Mouse (Mus musculus) hindbrain, embryonic 11.5 days (tissue): ENCODE measurements around the gene Zxdc. TPM values are rescaled to one million over a fixed set of nuclear protein-coding genes. Genes with fewer than 3 reads are reported as not detected.

ENCODE experiments used
- ATAC-seq: fragments of 200-750 bp; cut with Nextera tagmentation; 2 replicates; pipeline ENCODE4 v1.8.0; 2017; ENCODE audit warnings: mild to moderate bottlenecking, moderate TSS enrichment, moderate library complexity; ENCODE audit not compliant: low FRiP score
- DNase-seq: peaks from one replicate; pipeline ENCODE4 v3.0.0-alpha.2; 2015; ENCODE audit warnings: low spot score
- H3K27ac ChIP-seq: fragments of 300-500 bp; sonication (generic); 2 replicates; pipeline ENCODE4 v1.5.1; 2014; ENCODE audit warnings: mild to moderate bottlenecking, low read depth, low read length
- H3K27me3 ChIP-seq: fragments of 300-500 bp; sonication (generic); 2 replicates; pipeline ENCODE4 v1.6.1; 2014; ENCODE audit warnings: mild to moderate bottlenecking, low read length, moderate library complexity, mixed read lengths; ENCODE audit not compliant: control insufficient read depth, insufficient read depth
- H3K36me3 ChIP-seq: fragments of 300-500 bp; sonication (generic); 2 replicates; pipeline ENCODE4 v1.6.1; 2014; ENCODE audit warnings: mild to moderate bottlenecking, low read length, moderate library complexity, mixed read lengths; ENCODE audit not compliant: control insufficient read depth, insufficient read depth
- H3K4me1 ChIP-seq: fragments of 300-500 bp; sonication (generic); replicated peaks from 2 replicates; pipeline ENCODE4 v1.6.1; 2014; ENCODE audit warnings: low read length, mixed read lengths; ENCODE audit not compliant: control insufficient read depth, insufficient read depth
- H3K4me2 ChIP-seq: fragments of 300-500 bp; sonication (generic); replicated peaks from 2 replicates; pipeline ENCODE4 v1.6.1; 2014; ENCODE audit warnings: mild to moderate bottlenecking, low read depth, low read length
- H3K4me3 ChIP-seq: fragments of 300-500 bp; sonication (generic); 2 replicates; pipeline ENCODE4 v1.5.1; 2014; ENCODE audit warnings: low read depth, low read length
- H3K9ac ChIP-seq: fragments of 300-500 bp; sonication (generic); 2 replicates; pipeline ENCODE4 v1.6.1; 2014; ENCODE audit warnings: low read depth, low read length
- H3K9me3 ChIP-seq: fragments of 300-500 bp; sonication (generic); 2 replicates; pipeline ENCODE4 v1.6.1; 2016; ENCODE audit warnings: low read length; ENCODE audit not compliant: control insufficient read depth
- WGBS: fragments of 180-500 bp; shearing (Covaris S2); extraction: QIAGEN DNeasy Blood & Tissue Kit; methylation state at CpG from one replicate; pipeline ENCODE4 v1.1.7; 2014; 5-methylcytosine and 5-hydroxymethylcytosine counted together
- polyA plus RNA-seq: library from polyadenylated mRNA; unstranded; fragments of >200 nt; fragmentation: Nextera tagmentation; extraction: Ambion mirVana; gene quantifications from 2 replicates; pipeline ENCODE4 v1.2.1, GENCODE M21; 2014

Gene Zxdc
- polyA plus RNA-seq, 1 experiment from 2014 or later: 10.4 TPM

DNA sequence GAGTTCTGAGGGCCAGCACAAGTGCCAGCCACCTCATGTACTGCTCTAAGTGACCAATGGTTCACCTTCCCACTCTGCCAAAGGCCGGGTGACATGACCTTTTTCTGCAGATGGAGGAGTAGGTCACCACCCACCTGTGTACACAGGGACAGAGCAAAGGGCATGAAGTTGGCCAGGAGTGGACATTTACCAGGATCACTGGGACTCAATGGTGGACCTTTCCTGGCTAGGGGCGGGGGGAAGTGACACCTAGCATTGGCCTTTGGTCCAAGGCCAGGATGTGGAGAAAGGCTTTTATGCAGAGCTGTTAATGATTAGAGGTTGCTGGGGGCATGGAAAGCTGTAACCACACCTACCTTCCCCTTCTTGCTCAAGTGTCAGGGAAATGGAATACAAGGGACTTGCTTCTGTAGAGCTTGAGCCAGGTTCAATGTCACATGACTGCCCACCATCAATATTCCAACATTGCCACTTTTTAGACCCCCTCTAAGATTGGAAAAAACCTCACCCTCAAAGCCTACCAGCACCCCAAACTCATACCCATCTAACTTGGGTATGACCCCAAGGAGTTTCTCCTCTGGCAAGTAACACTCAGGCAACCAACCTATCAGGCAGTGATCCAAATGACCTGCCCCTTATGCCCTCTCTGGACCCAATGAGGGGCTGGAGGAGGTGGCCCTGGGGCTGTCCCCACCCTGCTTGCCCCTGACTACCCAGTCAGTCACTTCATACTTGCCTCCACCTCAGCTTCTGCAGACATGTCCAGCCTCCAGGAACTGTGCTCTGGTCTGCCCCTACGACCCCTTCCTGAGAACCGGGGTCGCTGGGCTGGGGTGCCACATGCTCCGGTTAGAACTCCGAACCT lies 36.5 kb upstream of the Zxdc start, which contains the start of gene Uroc1:
Gene Uroc1, plus strand, starts transcription at position 724 of the 865 bp plus-strand sequence.
- Histone ChIP-seq H3K9me3 (no peaks in the 10 kb centered on the region), H3K4me3 (no peak within 1 kb of the TSS), H3K36me3 (no peaks in the 10 kb centered on the region), H3K9ac (no peak within 1 kb of the TSS), H3K4me1 (no peaks in the 10 kb centered on the region), H3K4me2 (no peak within 1 kb of the TSS), H3K27me3 (no peaks in the 10 kb centered on the region), H3K27ac (no peak within 1 kb of the TSS)
- 76% methylated on average over 7 of the region's 7 CpGs for WGBS
- ATAC-seq (no peak), DNase-seq (no peak)

DNA sequence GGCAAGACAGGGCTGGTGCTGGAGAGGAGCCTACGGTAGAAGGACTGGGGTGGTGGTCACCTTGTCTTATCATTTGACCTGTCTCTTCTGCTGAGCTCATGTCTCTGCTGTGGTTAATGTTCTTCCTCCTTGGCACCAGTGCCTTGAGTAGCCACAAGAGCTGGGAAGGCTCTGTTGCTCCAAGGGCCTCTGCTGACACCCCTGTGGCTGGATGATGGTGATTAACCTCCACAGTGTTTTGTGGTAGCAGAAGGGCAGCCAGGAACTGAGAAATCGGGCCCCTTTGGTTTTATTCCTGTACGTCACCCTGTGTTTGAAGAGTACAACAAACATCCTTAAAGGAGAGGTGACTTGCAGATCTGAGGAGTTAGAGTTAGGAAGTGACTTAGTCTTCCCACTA lies 35.0 kb upstream of the Zxdc start:
- Histone ChIP-seq H3K4me2 (no peak overlapping the region), H3K36me3 (no peaks in the 10 kb centered on the region), H3K9me3 (no peaks in the 10 kb centered on the region), H3K4me1 (no peaks in the 10 kb centered on the region), H3K4me3 (no peak overlapping the region), H3K27ac (no peak overlapping the region), H3K27me3 (no peaks in the 10 kb centered on the region), H3K9ac (no peak overlapping the region)
- DNase-seq: no peak
- 86% methylated on average over 3 of the region's 3 CpGs for WGBS
- ATAC-seq: no peak

- H3K4me1 ChIP-seq: no peaks in the 10 kb centered on the region
- H3K27me3 ChIP-seq: no peaks in the 10 kb centered on the region
- H3K4me2 ChIP-seq: no peak overlapping the region
- 82% methylated on average over 2 of the region's 2 CpGs for WGBS
- H3K4me3 ChIP-seq: no peak overlapping the region
- no peaks in the 10 kb centered on the region for H3K36me3 ChIP-seq
- DNase-seq: no peak
- no peak for ATAC-seq
- no peaks in the 10 kb centered on the region for H3K9me3 ChIP-seq
- H3K27ac ChIP-seq: no peak overlapping the region
- H3K9ac ChIP-seq: no peak overlapping the region
These were observed 26.9 kb upstream of the Zxdc start for GRCm38 (mm10) chr6:90342343-90342742.

DNA sequence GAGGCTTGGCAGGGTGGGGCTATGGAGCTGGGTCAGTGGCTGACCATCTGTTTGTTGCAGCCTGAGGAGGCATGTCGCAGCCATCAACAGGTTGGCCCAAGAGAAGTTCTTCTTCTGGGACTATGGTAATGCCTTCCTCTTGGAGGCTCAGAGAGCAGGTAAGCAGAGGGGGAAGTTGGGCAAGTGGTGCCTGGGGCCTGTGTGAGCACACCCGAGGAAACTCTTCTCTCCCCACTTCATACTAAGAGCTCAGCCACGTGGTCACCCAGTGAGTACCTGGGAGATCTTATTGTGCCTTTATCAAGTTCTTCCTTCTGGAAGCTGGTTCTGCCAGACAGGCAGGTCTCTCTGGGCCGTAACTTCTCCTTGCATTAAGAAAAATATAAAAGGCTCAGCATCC lies 22.1 kb upstream of the Zxdc start:
- WGBS: 92% methylated on average over 4 of the region's 4 CpGs

GRCm38 (mm10) chr6:90348500-90348899 lies 20.8 kb upstream of the Zxdc start:
- DNase-seq (no peak), ATAC-seq (no peak)
- Histone ChIP-seq H3K9me3 (no peaks in the 10 kb centered on the region), H3K4me3 (no peak overlapping the region), H3K4me1 (no peaks in the 10 kb centered on the region), H3K9ac (no peak overlapping the region), H3K27ac (no peak overlapping the region), H3K27me3 (no peaks in the 10 kb centered on the region), H3K36me3 (no peaks in the 10 kb centered on the region), H3K4me2 (no peak overlapping the region)
- WGBS: 90% methylated on average over 4 of the region's 4 CpGs

More for the DNA sequence above, 22.1 kb upstream of the Zxdc start:
- Histone ChIP-seq H3K9me3 (no peaks in the 10 kb centered on the region), H3K4me3 (no peak overlapping the region), H3K4me1 (no peaks in the 10 kb centered on the region), H3K9ac (no peak overlapping the region), H3K27me3 (no peaks in the 10 kb centered on the region), H3K36me3 (no peaks in the 10 kb centered on the region), H3K4me2 (no peak overlapping the region), H3K27ac (no peak overlapping the region)
- no peak for DNase-seq
- no peak for ATAC-seq

- WGBS: 59% methylated on average over 2 of the region's 2 CpGs
These were observed 19.3 kb upstream of the Zxdc start for GRCm38 (mm10) chr6:90350011-90350410.

DNA sequence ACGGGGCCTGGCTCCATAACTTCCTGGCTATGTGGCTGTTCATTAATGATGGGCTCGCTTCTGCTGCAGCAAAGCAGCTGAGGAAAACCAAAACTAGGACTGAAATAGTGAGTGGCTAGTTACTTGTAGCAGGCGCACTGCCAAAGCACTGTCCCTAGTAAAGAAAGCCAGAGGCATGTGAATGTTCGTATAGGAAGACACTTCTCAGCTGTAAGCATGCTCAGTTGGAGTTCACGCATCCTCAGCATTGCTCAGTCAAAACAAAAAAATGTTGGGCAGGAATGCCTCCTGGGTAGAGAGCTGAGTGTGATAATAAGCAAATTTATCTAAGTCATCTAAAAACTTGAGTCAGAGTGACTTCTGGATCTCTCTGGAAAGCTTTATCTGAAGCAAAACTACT lies 11.2 kb upstream of the Zxdc start:
- no peaks in the 10 kb centered on the region for H3K4me1 ChIP-seq
- H3K9me3 ChIP-seq: no peaks in the 10 kb centered on the region
- DNase-seq (no peak), ATAC-seq (no peak)
- H3K4me3 ChIP-seq: no peak overlapping the region
- H3K27ac ChIP-seq: no peak overlapping the region
- no peaks in the 10 kb centered on the region for H3K27me3 ChIP-seq
- 79% methylated on average over 5 of the region's 5 CpGs for WGBS
- no peak overlapping the region for H3K9ac ChIP-seq
- no peaks in the 10 kb centered on the region for H3K36me3 ChIP-seq
- no peak overlapping the region for H3K4me2 ChIP-seq

More at GRCm38 (mm10) chr6:90350011-90350410, 19.3 kb upstream of the Zxdc start:
- Histone ChIP-seq H3K36me3 (no peaks in the 10 kb centered on the region), H3K27ac (no peak overlapping the region), H3K9me3 (no peaks in the 10 kb centered on the region), H3K4me3 (no peak overlapping the region), H3K4me1 (no peaks in the 10 kb centered on the region), H3K9ac (no peak overlapping the region), H3K4me2 (no peak overlapping the region), H3K27me3 (no peaks in the 10 kb centered on the region)
- DNase-seq: peak; percentile 14
- no peak for ATAC-seq

DNA sequence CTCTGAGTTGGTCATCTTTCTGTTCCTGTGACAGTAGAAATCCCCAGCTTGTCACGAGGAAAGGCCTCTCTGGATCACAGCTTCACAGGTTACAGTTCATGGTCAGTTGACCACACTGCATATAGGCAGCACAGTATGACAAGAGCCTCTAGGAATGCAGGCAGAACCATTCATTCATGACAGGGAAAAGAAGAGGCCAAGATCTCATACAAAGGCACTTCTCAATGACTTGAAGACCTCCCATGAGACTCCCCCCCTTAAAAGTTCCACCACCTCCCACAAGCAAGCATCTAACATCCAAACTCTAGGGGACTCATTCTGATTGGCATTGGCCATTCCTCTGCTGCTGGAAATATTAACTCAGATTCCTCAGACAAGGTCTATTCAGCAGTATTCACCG lies 9.8 kb upstream of the Zxdc start:
- WGBS: 53% methylated on average over 2 of the region's 2 CpGs
- H3K9ac ChIP-seq: no peak overlapping the region

More for the DNA sequence above, 9.8 kb upstream of the Zxdc start:
- no peak for DNase-seq
- H3K27me3 ChIP-seq: no peaks in the 10 kb centered on the region
- ATAC-seq: no peak
- H3K4me2 ChIP-seq: no peak overlapping the region
- no peak overlapping the region for H3K4me3 ChIP-seq
- H3K9me3 ChIP-seq: no peaks in the 10 kb centered on the region
- no peak overlapping the region for H3K27ac ChIP-seq
- no peaks in the 10 kb centered on the region for H3K4me1 ChIP-seq
- H3K36me3 ChIP-seq: no peaks in the 10 kb centered on the region
